Mouse (Mus musculus): ENCODE measurements around the gene Magi1. TPM values are rescaled to one million over a fixed set of nuclear protein-coding genes. Genes with fewer than 3 reads are reported as not detected.

Magi1 gene
- total RNA-seq, 2 experiments from 2014 or later: 87.2 to 87.4 TPM

GRCm38 (mm10) chr6:93787042-93787441 is 496.7 kb downstream of the Magi1 start:
- DNase-seq: no peak

GRCm38 (mm10) chr6:93786220-93786619 is 497.5 kb downstream of the Magi1 start:
- intact Hi-C loops (cut with DNase I): no loop called here
- no peak for DNase-seq

More at GRCm38 (mm10) chr6:93787042-93787441, 496.7 kb downstream of the Magi1 start:
- intact Hi-C loops (cut with DNase I): no loop called here

- DNase-seq: no peak
- intact Hi-C loops (cut with DNase I): no loop called here
These were observed 512.6 kb downstream of the Magi1 start for GRCm38 (mm10) chr6:93771081-93771480.

GRCm38 (mm10) chr6:93770283-93771025 is 513.3 kb downstream of the Magi1 start:
- intact Hi-C loops (cut with DNase I): no loop called here
- DNase-seq: no peak

DNA sequence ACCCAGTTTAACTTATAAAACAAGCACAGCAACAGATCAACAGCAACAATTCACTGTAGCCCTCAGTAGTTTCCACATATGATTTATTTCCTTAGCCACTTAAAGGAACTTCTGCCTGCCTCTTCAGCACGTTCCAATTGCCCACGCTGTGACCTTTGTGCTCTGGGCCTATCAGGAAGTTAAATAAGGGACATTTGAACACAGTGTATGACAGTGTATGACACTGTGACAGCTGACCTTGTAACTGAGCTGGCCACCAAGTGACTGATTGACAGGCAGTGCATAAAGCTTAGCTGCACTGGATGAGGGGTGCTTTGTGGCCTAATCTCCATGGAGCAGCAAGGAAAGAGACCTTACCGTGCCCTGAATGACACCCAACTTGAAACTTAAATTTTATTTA is 525.6 kb downstream of the Magi1 start:
- intact Hi-C loops (cut with DNase I): loop anchor here (10.0 kb wide), 1 partner anchor 277 kb away; no protein-coding TSS in a partner anchor
- no peak for DNase-seq

GRCm38 (mm10) chr6:93757353-93758087 is 526.2 kb downstream of the Magi1 start:
- intact Hi-C loops (cut with DNase I): loop anchor here (10.0 kb wide), 1 partner anchor 277 kb away; no protein-coding TSS in a partner anchor
- DNase-seq: peak; percentile 90

DNA sequence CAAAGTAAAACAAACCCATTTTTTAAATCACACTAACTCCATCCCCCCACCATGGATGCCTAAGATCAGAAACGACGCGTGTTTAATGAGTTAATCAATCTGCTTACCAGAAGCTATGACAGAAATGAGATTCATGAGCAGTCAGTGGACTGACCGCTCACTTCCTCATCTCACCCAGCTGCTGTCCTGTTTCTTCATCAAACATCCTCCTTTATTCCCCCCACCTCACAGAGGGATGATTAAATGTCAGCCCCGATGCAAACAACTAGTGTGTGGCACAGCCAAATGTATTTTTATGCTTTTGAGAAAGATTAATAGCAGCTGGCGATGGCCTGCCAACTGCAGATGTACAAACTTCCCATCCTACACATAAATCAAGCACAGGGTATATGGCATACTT is 540.6 kb downstream of the Magi1 start:
- no peak for DNase-seq
- intact Hi-C loops (cut with DNase I): no loop called here

DNA sequence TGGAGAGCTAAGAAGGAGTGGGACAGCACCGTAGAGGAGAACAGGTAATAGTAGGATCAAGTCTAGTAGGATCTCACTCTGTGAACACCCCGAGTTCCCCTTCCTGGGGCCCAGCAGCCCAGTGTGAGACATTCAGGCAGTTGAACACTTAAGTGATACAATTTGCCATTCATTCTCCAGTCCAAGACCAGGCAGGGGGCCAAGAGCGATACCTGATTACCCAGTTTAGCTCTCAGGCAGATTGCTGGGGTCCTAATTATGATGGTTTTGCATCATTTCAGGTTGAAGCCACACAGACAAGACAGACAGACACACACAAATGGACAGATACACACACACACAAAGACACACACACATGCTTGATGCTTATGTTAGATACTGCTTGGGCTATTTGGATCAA is 543.9 kb downstream of the Magi1 start:
- DNase-seq: no peak
- intact Hi-C loops (cut with DNase I): no loop called here

GRCm38 (mm10) chr6:93737083-93737482 is 546.6 kb downstream of the Magi1 start:
- no peak for DNase-seq
- intact Hi-C loops (cut with DNase I): no loop called here

GRCm38 (mm10) chr6:93736071-93736470 is 547.6 kb downstream of the Magi1 start:
- no peak for DNase-seq
- intact Hi-C loops (cut with DNase I): no loop called here

DNA sequence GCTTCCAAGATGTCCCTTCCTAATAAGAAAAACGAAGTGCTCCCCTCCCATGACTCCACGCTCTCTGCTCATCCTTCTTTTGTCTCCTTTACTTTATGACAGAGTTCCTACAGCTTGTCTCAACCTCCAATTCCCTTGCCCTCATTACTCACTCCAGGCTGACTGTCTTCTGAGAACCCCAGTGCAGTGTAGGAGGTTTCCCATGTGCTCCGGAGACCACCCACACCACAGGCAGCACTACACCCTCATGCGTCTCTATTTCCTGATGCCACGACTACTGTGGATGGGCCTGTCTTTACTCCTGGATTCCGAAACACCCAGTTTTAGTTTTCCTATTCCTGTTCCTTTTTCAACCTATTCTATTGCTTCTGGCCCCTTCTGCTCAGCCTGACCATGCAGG is 549.9 kb downstream of the Magi1 start:
- DNase-seq: no peak
- intact Hi-C loops (cut with DNase I): no loop called here

DNA sequence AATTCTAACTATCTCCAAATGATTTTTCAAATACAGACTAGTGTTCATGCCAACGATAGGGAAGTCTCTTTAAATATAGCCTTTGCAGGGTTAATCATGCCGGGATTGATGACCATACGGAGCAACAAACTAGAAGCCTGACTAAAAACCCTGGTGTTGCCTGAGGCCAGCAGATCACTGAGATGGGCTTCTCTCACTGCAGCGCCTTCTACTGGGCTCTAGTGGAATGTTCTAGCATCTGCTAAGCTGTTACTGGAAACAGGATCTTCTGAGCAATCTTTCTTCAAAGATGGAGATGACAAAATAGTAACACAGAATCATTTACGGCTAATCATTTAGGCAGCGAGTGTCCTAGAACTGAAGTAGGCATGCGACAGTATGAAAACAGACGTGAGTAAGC is 554.0 kb downstream of the Magi1 start:
- no peak for DNase-seq
- intact Hi-C loops (cut with DNase I): loop anchor here (10.0 kb wide), 1 partner anchor 945 kb away; no protein-coding TSS in a partner anchor

GRCm38 (mm10) chr6:93728791-93729190 is 554.9 kb downstream of the Magi1 start:
- intact Hi-C loops (cut with DNase I): loop anchor here (10.0 kb wide), 1 partner anchor 944 kb away; no protein-coding TSS in a partner anchor
- no peak for DNase-seq

DNA sequence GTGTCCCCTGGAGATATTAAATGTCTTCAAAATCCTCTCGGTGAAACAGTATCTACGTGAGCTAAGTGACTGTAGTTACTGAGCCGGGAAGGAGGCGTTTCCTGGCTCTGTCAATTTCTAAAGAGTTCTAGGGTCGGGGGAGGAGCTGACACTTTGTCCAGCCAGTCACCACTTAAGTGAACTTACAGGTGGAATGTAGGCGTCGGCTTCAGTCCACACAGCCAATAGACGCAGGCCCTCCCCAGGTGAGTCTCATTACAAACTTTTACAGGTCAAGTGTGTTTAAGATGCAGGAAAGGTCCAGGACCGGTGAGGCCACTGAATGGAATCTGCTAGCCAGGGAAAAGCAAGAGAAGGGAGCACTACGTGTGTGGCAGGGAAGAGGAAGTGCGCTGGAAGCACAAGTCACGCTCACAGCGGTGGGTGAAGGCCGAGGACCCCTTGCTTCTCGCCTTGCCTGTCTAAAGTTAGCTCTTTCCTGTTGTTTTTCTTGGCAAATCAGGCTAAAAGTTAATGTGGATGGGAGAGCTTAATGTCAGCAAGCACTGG is 556.0 kb downstream of the Magi1 start:
- DNase-seq: no peak
- intact Hi-C loops (cut with DNase I): loop anchor here (10.0 kb wide), 1 partner anchor 943 kb away; no protein-coding TSS in a partner anchor

- DNase-seq: peak; percentile 18
- intact Hi-C loops (cut with DNase I): loop anchor here (10.0 kb wide), 1 partner anchor 942 kb away; no protein-coding TSS in a partner anchor
These were observed 556.8 kb downstream of the Magi1 start for GRCm38 (mm10) chr6:93726829-93727455.

DNA sequence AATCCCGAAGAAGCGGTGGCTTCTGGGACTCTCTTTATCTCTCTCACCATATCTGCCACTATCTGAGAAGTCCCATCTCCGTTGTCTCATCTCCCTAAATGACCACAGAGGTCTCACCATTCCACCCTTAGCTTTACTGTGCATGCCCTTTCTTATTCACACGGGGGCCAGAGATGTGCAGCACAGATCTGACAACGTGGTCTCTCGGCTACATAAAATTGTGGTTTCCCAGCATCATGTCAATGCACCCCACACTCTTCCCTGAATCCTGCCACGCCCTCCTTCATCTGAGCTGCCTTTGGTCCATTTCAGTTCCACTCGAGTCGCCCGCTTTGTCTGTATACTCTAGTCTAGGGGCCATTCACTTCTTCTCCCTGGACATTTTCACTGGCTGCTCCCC is 557.6 kb downstream of the Magi1 start:
- DNase-seq: no peak
- intact Hi-C loops (cut with DNase I): loop anchor here (10.0 kb wide), 1 partner anchor 941 kb away; no protein-coding TSS in a partner anchor

- DNase-seq: no peak
- intact Hi-C loops (cut with DNase I): loop anchor here (10.0 kb wide), 1 partner anchor 940 kb away; no protein-coding TSS in a partner anchor
These were observed 559.0 kb downstream of the Magi1 start for GRCm38 (mm10) chr6:93724749-93725148.

DNA sequence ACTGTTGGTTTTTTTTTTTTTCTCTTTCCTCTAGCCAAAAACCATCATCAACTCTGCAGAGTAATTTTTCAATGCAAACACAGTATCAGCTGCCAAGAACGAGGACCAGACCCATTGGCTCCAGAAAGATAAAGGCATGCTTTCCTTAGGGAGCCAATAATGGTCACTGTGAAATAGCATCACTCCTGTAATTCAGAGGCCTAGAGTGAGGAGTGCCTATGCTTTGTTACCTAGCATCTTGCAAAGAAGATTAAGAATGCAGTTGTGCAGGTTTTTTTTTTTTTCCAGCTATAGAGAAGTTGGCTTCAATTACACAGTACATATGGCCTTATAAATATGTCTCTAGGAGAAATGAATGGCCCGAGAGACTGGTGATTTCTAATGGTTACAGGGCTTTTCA is 560.5 kb downstream of the Magi1 start:
- DNase-seq: no peak
- intact Hi-C loops (cut with DNase I): loop anchor here (10.0 kb wide), 1 partner anchor 938 kb away; no protein-coding TSS in a partner anchor

GRCm38 (mm10) chr6:93719532-93719931 is 564.2 kb downstream of the Magi1 start:
- intact Hi-C loops (cut with DNase I): no loop called here
- DNase-seq: no peak

DNA sequence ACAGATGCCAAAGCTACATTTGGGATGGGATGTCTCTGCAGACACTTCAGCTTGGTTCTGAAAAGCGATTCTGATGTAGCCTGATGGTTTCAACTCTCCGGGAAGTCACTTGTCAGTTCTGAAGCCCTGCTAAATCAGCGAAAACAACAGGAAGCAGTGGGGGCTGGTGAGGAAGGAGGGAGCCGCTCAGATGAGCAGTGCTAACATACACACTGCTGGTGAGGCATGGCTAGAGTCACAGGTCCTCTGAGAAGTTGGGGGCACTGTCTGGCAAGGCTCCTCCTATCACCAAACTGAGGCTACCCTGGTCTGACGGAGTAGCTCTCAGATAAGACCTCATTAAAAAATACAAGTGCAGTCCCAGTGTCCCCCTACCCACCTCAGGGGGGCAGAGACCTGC is 565.3 kb downstream of the Magi1 start:
- intact Hi-C loops (cut with DNase I): no loop called here
- DNase-seq: no peak
